Mouse (Mus musculus) adrenal gland, adult 8-10 months (tissue): ENCODE measurements at regions not wholly inside any gene's neighbourhood (a gene's known extent, or its start where the extent isn't known, plus 50 kb on each side); places are given as distances from the start of the nearest gene placed in this dataset.
"Not testable (repeated sequence)": the region's sequence is repeated elsewhere in the genome, so short reads cannot be mapped to it uniquely, and the experiment has no call there.

Experiments
- DNase-seq: peaks from one replicate; pipeline ENCODE4 v3.0.0; 2022

DNA sequence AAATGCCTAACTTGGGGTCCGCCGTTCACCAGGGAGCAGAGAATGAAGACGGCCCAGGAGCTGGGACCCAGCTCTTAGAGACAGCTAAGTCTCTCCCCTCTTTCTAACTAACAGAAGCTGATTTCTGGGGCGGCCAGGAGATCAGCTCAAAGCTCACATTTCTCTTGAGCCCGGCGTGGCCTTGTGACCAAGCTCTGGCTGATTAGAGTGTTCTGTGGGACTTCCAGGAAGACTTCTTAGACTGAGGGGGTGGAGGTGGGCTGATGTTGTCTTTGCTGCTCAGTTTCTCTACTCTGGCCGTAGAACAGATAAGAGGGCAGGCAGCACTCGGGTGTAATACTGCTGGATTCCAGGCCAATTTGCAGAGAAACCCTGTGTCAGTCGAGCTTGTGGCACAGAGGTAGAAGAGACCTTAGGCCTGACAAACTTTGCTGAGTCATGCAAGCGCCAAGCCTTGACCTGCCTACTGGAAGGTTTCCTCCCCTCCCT is 96.5 kb upstream of the Map3k1 start:
- DNase-seq: peak; percentile 74

GRCm38 (mm10) chr13:111911071-111911470 is 102.3 kb upstream of the Map3k1 start:
- DNase-seq: peak; percentile 15

DNA sequence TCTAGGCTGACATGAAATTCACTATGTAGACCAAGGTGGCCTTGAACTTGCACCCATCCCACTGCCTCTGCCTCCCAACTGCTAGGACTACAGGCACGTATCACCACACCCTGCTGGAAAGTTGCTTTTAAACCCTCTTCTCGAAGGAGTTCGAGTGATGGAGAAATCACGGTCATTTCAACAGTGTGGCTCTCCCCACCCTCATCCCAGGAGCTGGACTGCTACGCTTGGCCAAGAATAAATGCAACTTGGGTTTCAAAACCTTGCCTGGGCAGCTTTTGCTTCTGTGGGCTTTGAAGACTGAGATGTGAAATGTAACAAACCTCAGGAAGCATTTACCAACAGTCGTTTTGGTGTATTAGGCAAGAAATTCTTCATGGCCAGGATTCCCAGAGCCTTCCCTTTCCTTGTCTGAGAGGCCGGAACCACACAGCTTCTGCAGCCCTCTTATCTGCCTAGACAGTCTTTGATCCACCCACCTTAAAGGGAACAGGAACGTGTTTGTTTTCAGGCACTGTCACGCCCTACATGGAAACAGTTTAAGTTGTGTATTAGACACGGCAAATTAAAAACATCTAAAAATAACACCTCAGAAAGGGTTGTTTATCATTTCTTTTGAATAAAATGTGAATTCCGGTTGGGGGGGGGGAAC is 103.0 kb upstream of the Map3k1 start:
- peak; percentile 14 for DNase-seq

GRCm38 (mm10) chr13:111914348-111914913 is 105.6 kb upstream of the Map3k1 start:
- DNase-seq: no peak

GRCm38 (mm10) chr13:111919417-111919816 is 110.6 kb upstream of the Map3k1 start:
- DNase-seq: not testable (repeated sequence)

DNA sequence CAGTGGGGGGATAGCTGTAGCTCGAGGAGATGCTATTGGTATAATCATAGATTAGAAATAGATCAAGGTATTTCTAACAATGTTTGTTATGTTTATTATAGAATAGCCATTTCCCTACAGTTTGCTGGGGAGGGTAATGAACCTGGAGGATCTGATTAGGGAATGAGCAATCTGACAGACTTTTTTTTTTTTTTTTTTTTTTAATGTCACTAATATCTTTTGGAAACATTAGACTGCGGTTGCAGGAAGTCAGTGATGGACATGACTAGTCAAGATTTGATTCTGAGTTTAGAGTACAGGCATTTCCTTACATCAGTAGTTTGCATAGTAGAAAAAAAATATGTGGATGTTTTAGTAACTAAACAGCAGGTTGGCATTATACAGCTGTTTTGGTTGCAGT is 111.7 kb upstream of the Map3k1 start:
- DNase-seq: no peak

DNA sequence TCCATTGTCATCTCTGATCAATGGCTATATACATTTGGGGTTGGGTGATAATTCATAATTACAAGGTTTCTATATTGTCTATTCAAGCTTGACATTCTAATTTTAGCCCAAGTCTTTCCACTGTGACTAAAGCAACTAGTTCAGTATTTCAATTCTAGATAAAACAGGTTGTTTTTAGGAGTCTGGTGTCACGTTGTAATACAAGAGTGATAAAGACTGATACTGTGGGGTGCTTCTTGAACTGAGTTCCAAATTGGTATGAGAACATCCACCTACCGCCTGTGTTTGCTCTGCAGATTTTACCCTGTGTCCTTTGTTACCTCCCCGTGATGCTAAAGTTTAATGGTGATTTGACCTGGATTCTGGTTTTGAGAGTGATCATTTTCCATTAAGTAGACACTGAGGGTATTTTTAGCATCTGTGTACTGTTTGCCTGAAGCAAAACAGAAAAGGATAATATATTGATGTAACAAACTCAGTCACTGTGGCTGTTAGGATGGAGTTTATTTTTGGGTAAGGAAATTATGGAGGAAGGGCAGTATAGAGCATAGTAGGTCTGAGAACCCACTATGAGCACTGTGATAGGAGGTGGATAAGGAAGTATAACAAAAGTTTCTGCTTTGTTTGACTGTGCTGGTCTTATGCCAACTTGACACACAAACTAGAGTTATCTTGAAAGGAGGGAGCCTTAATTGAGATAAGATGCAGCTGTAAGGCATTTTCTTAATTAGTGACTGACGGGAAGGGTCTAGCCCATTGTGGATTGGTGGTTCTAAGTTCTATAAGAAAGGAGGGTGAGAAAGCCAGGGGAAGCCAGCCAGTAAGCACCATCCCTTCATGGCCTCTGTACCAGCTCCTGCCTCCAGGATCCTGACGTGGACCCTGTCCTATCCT is 112.6 kb upstream of the Map3k1 start:
- DNase-seq: no peak

GRCm38 (mm10) chr13:111925349-111925748 is 116.6 kb upstream of the Map3k1 start:
- DNase-seq: no peak

- DNase-seq: no peak
These were observed 118.0 kb upstream of the Map3k1 start for GRCm38 (mm10) chr13:111926801-111927200.

GRCm38 (mm10) chr13:111927489-111927888 is 118.7 kb upstream of the Map3k1 start:
- no peak for DNase-seq

DNA sequence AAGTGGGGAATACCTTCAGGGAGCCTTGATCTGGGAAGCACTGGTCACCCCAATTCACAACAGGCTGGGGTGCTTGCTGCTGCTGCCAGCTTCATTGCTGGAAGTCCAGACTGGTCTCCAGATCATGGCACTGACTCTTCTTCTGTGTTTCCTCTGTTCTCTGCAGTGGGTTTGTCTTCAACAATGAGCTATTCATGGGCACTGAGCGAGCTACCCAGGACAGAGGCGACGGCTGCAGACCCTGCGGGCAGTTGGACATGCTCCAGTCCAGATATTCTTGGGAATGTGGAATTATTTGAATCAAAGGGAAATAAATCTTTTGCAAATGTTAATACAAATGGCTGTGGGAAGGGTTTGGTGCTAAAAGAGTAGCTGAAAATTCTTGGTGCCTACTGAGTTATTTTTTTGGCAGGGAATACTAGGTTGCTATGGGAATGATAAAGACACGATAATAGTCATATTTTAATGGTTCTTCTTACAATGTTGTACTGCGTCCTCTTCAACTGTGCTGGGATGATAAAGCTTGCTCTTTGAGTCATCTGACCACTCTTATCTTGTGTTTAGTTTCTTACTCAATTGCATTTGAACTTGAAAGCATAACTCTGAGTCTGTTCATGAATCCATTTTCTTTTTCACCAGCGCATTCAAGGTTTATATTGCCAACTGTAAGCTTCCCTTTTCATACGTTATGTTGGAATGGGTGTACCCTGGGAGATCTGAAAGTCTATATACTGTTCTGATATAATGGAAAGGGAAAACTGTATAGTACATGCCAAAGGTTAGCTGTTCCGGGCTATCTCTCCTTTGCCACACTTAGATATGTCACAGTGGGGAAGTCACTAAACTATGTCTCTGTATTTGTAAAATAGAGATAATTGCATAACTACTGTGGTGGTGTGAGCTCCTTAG is 120.1 kb upstream of the Map3k1 start:
- no peak for DNase-seq

DNA sequence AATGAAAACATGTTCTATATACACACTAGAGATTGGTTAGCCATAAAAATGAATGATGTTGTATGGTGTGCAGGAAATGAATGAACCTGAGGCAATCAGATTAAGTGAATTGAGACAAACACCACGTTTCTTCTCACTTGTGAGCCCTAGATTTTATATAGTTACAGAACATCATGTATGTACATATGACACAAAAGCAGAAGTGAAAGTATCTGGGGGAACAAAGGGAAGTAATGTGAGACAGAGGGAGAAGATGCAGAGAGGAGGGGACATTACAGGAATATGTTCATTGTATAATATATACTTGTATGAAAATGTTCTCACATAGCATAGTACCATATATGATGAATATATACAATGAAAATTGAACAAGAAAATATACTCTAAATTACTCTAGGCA is 121.1 kb upstream of the Map3k1 start:
- no peak for DNase-seq

- DNase-seq: no peak
These were observed 123.7 kb upstream of the Map3k1 start for GRCm38 (mm10) chr13:111932464-111932863.

DNA sequence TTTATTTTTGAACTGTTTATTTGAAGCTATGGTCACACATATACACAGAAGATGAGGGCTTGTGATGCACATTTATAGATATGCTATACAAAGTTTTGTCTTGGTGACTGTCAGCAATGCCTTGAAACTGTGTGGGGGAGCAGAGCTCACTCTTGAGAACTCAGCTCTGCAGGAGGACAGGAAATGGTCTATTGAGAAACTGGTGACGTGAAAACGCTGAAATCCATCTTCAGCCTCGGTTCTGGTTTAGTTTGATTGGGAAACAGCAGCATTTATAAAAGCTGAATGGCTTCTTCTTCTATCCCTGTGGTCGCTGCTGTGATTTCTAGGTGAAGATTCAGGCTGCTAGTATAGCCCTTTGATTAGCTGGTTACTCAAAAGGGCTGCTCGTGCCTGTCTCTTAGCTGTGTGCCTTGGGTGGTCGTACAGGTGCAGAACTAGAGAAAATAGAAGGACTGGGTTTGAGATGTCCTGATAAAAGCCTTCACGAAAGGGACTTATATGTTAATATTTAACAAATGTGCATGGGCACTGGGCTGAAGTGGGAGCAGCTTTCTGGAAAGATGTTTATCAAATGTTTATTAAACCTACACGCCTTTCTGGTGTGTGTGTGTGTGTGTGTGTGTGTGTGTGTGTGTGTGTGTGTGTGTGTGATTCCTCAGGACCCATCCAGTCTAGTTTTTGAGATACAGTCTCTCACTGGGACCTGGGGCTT is 124.9 kb upstream of the Map3k1 start:
- DNase-seq: no peak

DNA sequence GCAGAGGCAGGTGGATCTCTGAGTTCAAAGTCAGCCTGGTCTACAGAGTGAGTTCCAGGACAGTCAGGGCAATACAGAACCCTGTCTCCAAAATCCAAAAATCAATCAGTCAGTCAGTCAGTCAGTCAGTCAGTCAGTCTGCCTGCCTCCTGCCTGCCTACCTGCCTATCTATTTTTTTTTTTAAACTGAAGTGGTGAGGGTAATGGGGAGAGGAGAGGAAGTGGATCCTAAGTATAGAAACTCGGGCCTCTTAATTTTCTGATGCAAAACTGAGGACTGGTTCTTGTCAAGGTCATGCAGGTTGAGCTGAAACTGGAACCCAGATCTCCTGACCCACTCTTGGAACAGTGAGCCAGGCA is 126.9 kb upstream of the Map3k1 start:
- DNase-seq: no peak

DNA sequence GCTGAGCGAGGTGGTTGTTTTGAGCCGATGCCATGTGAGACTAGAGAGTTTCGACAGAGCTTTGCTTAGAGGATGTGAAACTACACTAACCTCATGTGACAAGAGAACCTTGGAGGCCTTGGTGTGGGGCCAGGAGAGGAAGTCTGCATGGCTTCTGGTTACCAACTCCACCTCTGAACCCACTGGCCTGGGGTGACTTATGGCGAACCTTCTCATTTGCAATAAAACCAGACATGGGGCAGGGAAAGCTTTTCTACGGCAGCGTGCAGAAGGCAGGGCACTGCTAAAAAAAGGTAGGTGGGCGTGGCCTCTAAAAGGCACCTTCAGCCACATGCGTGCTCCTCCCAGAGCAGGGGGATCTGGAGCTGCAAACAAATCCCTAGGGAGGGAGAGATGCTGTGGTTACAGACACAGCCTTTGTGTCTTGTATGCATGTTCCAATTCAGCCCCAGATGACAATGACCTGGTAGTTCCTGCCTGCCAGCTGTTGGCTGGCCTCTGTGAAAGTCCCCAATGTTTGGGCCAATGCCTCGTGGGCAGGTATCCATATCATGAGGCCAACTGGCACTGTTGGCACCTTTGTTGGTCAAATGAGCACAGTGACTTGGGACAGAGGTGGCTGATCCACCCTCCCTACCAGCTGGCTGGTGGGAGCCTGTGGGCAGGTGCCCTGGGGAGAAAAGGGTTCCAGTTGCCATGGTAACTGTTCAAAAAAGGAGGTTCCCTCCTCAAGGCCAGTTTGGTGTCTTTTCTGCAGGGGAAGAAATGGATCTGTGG is 127.5 kb upstream of the Map3k1 start:
- peak; percentile 75 for DNase-seq

GRCm38 (mm10) chr13:111936983-111937382 is 128.2 kb upstream of the Map3k1 start:
- no peak for DNase-seq

- DNase-seq: no peak
These were observed 130.2 kb upstream of the Map3k1 start for GRCm38 (mm10) chr13:111938896-111939422.

GRCm38 (mm10) chr13:111939534-111940115 is 130.8 kb upstream of the Map3k1 start:
- no peak for DNase-seq

GRCm38 (mm10) chr13:111940275-111940674 is 131.5 kb upstream of the Map3k1 start:
- DNase-seq: no peak
